ENCODE assay signal across 23 mouse cellular contexts in the genomic region with DNA sequence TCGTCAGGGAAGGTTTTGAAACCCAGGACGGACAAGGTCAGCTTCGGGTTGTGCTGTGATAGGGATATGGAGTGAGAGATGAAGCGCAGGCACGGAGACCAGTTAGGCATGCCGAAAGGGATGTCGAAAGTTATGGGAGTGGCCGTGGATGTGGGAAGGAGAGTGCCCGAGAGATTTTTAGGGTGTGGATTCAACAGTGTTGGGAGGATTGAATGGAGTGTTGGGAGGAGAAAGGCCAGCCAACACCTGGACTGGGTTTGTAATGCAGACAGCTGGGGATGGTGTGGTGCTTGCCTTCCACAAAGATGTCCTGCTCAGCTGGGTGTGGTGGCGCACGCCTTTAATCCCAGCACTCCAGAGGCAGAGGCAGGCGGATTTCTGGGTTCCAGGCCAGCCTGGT.
"Had no signal": no experiment of that assay in that cellular context is flagged by ENCODE, and none has a peak within 500 bp of the region (broad histone marks: within the 10 kb centered on the region; RNA-seq: fewer than 3 reads in every experiment).

No protein-coding gene starts in this region.

- H3K27me3 ChIP-seq: embryonic facial prominence, embryonic 13.5 days had no signal

- H3K9ac ChIP-seq: embryonic facial prominence, embryonic 12.5 days; embryonic facial prominence, embryonic 13.5 days; embryonic facial prominence, embryonic 15.5 days; forebrain, embryonic 12.5 days; forebrain, embryonic 13.5 days; forebrain, embryonic 15.5 days; forebrain, postnatal 0 days; heart, embryonic 12.5 days; heart, embryonic 13.5 days had no signal

- H3K27ac ChIP-seq: embryonic facial prominence, embryonic 10.5 days; embryonic facial prominence, embryonic 12.5 days; embryonic facial prominence, embryonic 13.5 days; embryonic facial prominence, embryonic 15.5 days; forebrain, embryonic 10.5 days; forebrain, embryonic 12.5 days; forebrain, embryonic 13.5 days; forebrain, embryonic 15.5 days; gastrocnemius, adult 2 months; heart, adult 2 months; heart, embryonic 10.5 days; heart, embryonic 13.5 days had no signal

- H3K4me3 ChIP-seq: embryonic facial prominence, embryonic 10.5 days; embryonic facial prominence, embryonic 12.5 days; embryonic facial prominence, embryonic 13.5 days; embryonic facial prominence, embryonic 15.5 days; erythroblast, embryonic 14.5 days; forebrain, embryonic 10.5 days; forebrain, embryonic 12.5 days; forebrain, embryonic 13.5 days; forebrain, embryonic 15.5 days; gastrocnemius, adult 2 months; heart, adult 2 months; heart, embryonic 10.5 days; heart, embryonic 12.5 days; heart, embryonic 13.5 days had no signal

- DNase-seq: cerebellum, postnatal 25 days; cerebellum, postnatal 36 days; embryo, embryonic 11 days; forebrain, postnatal 0 days; gastrocnemius, adult 2 months; gastrocnemius, postnatal 10 days; gastrocnemius, postnatal 25 days; gastrocnemius, postnatal 36 days; heart, adult 11 months; heart, adult 18-20 months; heart, adult 2 months had no signal

- H3K9me3 ChIP-seq: embryonic facial prominence, embryonic 12.5 days; embryonic facial prominence, embryonic 15.5 days; forebrain, embryonic 12.5 days; forebrain, embryonic 13.5 days; forebrain, embryonic 15.5 days; heart, embryonic 10.5 days had no signal

- H3K36me3 ChIP-seq: embryonic facial prominence, embryonic 10.5 days; embryonic facial prominence, embryonic 12.5 days; embryonic facial prominence, embryonic 13.5 days; embryonic facial prominence, embryonic 15.5 days; forebrain, embryonic 10.5 days; forebrain, embryonic 12.5 days; forebrain, embryonic 15.5 days; heart, embryonic 10.5 days; heart, embryonic 12.5 days; heart, embryonic 13.5 days had no signal
